Mouse (Mus musculus): Measurements from ENCODE around the gene a. TPM values are rescaled to one million over a fixed set of nuclear protein-coding genes. Genes with fewer than 3 reads are reported as not detected.
A peak's percentile ranks its signal among the peaks of the same experiment; 100 is the strongest.

The a gene
- polyA plus RNA-seq, 1 experiment from 2014 or later = 0.35 TPM

GRCm38 (mm10) chr2:155039956-155040355 is 248.8 kb downstream of the a start:
- H3K4me3 ChIP-seq (ENCODE audit: low read length) = no peak overlapping the region
- ATAC-seq (ENCODE audit: low FRiP score, low TSS enrichment) = no peak
- H3K27me3 ChIP-seq (ENCODE audit: insufficient read depth, low read length) = no peaks in the 10 kb centered on the region
- no peaks in the 10 kb centered on the region for H3K9me3 ChIP-seq (ENCODE audit: low read length)
- H3K4me1 ChIP-seq (ENCODE audit: insufficient read depth, low read length) = peaks cover 15% of the 10 kb centered on the region
- no peak overlapping the region for H3K4me2 ChIP-seq (replicated peaks; ENCODE audit: low read depth, low read length)
- H3K9ac ChIP-seq (replicated peaks; ENCODE audit: low read length) = no peak overlapping the region
- no peaks in the 10 kb centered on the region for H3K36me3 ChIP-seq (ENCODE audit: insufficient read depth, low read length)
- 57% methylated on average over 4 of the region's 4 CpGs for WGBS
- H3K27ac ChIP-seq (ENCODE audit: low read length) = no peak overlapping the region

- no peak for ATAC-seq (ENCODE audit: low FRiP score, low TSS enrichment)
- WGBS = 71% methylated on average over 3 of the region's 3 CpGs
- no peaks in the 10 kb centered on the region for H3K27me3 ChIP-seq (ENCODE audit: insufficient read depth, low read length)
These were observed 253.3 kb downstream of the a start for GRCm38 (mm10) chr2:155044542-155044941.

GRCm38 (mm10) chr2:155045075-155045474 is 253.9 kb downstream of the a start:
- Histone ChIP-seq H3K4me3 (ENCODE audit: low read length) (no peak overlapping the region), H3K27ac (ENCODE audit: low read length) (no peak overlapping the region), H3K27me3 (ENCODE audit: insufficient read depth, low read length) (no peaks in the 10 kb centered on the region), H3K36me3 (ENCODE audit: insufficient read depth, low read length) (no peaks in the 10 kb centered on the region), H3K9me3 (ENCODE audit: low read length) (no peaks in the 10 kb centered on the region), H3K4me1 (ENCODE audit: insufficient read depth, low read length) (peaks cover 6% of the 10 kb centered on the region), H3K4me2 (replicated peaks; ENCODE audit: low read depth, low read length) (no peak overlapping the region), H3K9ac (replicated peaks; ENCODE audit: low read length) (no peak overlapping the region)
- WGBS = 74% methylated on average over 3 of the region's 3 CpGs
- ATAC-seq (ENCODE audit: low FRiP score, low TSS enrichment) = no peak

More at GRCm38 (mm10) chr2:155044542-155044941, 253.3 kb downstream of the a start:
- Histone ChIP-seq H3K9ac (replicated peaks; ENCODE audit: low read length) (no peak overlapping the region), H3K4me2 (replicated peaks; ENCODE audit: low read depth, low read length) (no peak overlapping the region), H3K36me3 (ENCODE audit: insufficient read depth, low read length) (no peaks in the 10 kb centered on the region), H3K9me3 (ENCODE audit: low read length) (no peaks in the 10 kb centered on the region), H3K4me1 (ENCODE audit: insufficient read depth, low read length) (0 out of 2 replicates have a peak, but pooled peaks cover 4% of the 10 kb centered on the region), H3K4me3 (ENCODE audit: low read length) (no peak overlapping the region), H3K27ac (ENCODE audit: low read length) (no peak overlapping the region)

GRCm38 (mm10) chr2:155046803-155047202 is 255.6 kb downstream of the a start:
- no peaks in the 10 kb centered on the region for H3K9me3 ChIP-seq (ENCODE audit: low read length)
- no peaks in the 10 kb centered on the region for H3K36me3 ChIP-seq (ENCODE audit: insufficient read depth, low read length)
- 86% methylated on average over 2 of the region's 2 CpGs for WGBS
- peaks cover 11% of the 10 kb centered on the region for H3K4me1 ChIP-seq (ENCODE audit: insufficient read depth, low read length)
- H3K27ac ChIP-seq (ENCODE audit: low read length) = no peak overlapping the region
- H3K27me3 ChIP-seq (ENCODE audit: insufficient read depth, low read length) = no peaks in the 10 kb centered on the region
- ATAC-seq (ENCODE audit: low FRiP score, low TSS enrichment) = no peak
- no peak overlapping the region for H3K4me2 ChIP-seq (replicated peaks; ENCODE audit: low read depth, low read length)
- H3K9ac ChIP-seq (replicated peaks; ENCODE audit: low read length) = no peak overlapping the region
- no peak overlapping the region for H3K4me3 ChIP-seq (ENCODE audit: low read length)

- Histone ChIP-seq H3K4me2 (replicated peaks; ENCODE audit: low read depth, low read length) (no peak overlapping the region), H3K9me3 (ENCODE audit: low read length) (no peaks in the 10 kb centered on the region), H3K4me1 (ENCODE audit: insufficient read depth, low read length) (peaks cover 13% of the 10 kb centered on the region), H3K27ac (ENCODE audit: low read length) (no peak overlapping the region), H3K4me3 (ENCODE audit: low read length) (no peak overlapping the region), H3K36me3 (ENCODE audit: insufficient read depth, low read length) (no peaks in the 10 kb centered on the region), H3K27me3 (ENCODE audit: insufficient read depth, low read length) (no peaks in the 10 kb centered on the region), H3K9ac (replicated peaks; ENCODE audit: low read length) (0 out of 2 replicates have a peak overlapping the region, but pooled peaks have one; percentile 8)
- no peak for ATAC-seq (ENCODE audit: low FRiP score, low TSS enrichment)
- WGBS = 64% methylated on average over 7 of the region's 7 CpGs
These were observed 256.4 kb downstream of the a start for GRCm38 (mm10) chr2:155047452-155048178.

- peak overlapping the region; percentile 66 for H3K4me2 ChIP-seq (replicated peaks; ENCODE audit: low read depth, low read length)
- H3K27ac ChIP-seq (ENCODE audit: low read length) = peak overlapping the region; percentile 71
- peak overlapping the region; percentile 75 for H3K9ac ChIP-seq (replicated peaks; ENCODE audit: low read length)
- no peaks in the 10 kb centered on the region for H3K27me3 ChIP-seq (ENCODE audit: insufficient read depth, low read length)
- peaks cover 13% of the 10 kb centered on the region for H3K4me1 ChIP-seq (ENCODE audit: insufficient read depth, low read length)
- WGBS = 21% methylated on average over 5 of the region's 5 CpGs
- peak overlapping the region; percentile 67 for H3K4me3 ChIP-seq (ENCODE audit: low read length)
- no peaks in the 10 kb centered on the region for H3K36me3 ChIP-seq (ENCODE audit: insufficient read depth, low read length)
- H3K9me3 ChIP-seq (ENCODE audit: low read length) = no peaks in the 10 kb centered on the region
- peak; percentile 24; the same call in 1 of the 2 replicates for ATAC-seq (ENCODE audit: low FRiP score, low TSS enrichment)
These were observed 258.9 kb downstream of the a start for GRCm38 (mm10) chr2:155050108-155050503.

- peak; percentile 96 for ATAC-seq (ENCODE audit: low FRiP score, low TSS enrichment)
- Histone ChIP-seq H3K36me3 (ENCODE audit: insufficient read depth, low read length) (no peaks in the 10 kb centered on the region), H3K9ac (replicated peaks; ENCODE audit: low read length) (peak overlapping the region; percentile 75), H3K4me1 (ENCODE audit: insufficient read depth, low read length) (peaks cover 13% of the 10 kb centered on the region), H3K9me3 (ENCODE audit: low read length) (no peaks in the 10 kb centered on the region), H3K27ac (ENCODE audit: low read length) (peak overlapping the region; percentile 71), H3K4me2 (replicated peaks; ENCODE audit: low read depth, low read length) (peak overlapping the region; percentile 66), H3K27me3 (ENCODE audit: insufficient read depth, low read length) (no peaks in the 10 kb centered on the region), H3K4me3 (ENCODE audit: low read length) (peak overlapping the region; percentile 67)
- WGBS = under 1% methylated on average over 45 of the region's 45 CpGs
These were observed 259.5 kb downstream of the a start for GRCm38 (mm10) chr2:155050504-155051236.

GRCm38 (mm10) chr2:155051622-155052351 is 260.6 kb downstream of the a start:
- Histone ChIP-seq H3K9ac (replicated peaks; ENCODE audit: low read length) (peak overlapping the region; percentile 55), H3K4me3 (ENCODE audit: low read length) (peak overlapping the region; percentile 67), H3K27ac (ENCODE audit: low read length) (peak overlapping the region; percentile 71), H3K27me3 (ENCODE audit: insufficient read depth, low read length) (no peaks in the 10 kb centered on the region), H3K36me3 (ENCODE audit: insufficient read depth, low read length) (no peaks in the 10 kb centered on the region), H3K9me3 (ENCODE audit: low read length) (no peaks in the 10 kb centered on the region), H3K4me1 (ENCODE audit: insufficient read depth, low read length) (peaks cover 13% of the 10 kb centered on the region), H3K4me2 (replicated peaks; ENCODE audit: low read depth, low read length) (peak overlapping the region; percentile 66)
- ATAC-seq (ENCODE audit: low FRiP score, low TSS enrichment) = no peak
- whole genome bisulfite sequencing = 22% methylated on average over 9 of the region's 9 CpGs

- Histone ChIP-seq H3K36me3 (ENCODE audit: insufficient read depth, low read length) (no peaks in the 10 kb centered on the region), H3K9me3 (ENCODE audit: low read length) (no peaks in the 10 kb centered on the region), H3K4me2 (replicated peaks; ENCODE audit: low read depth, low read length) (no peak overlapping the region), H3K4me3 (ENCODE audit: low read length) (no peak overlapping the region), H3K27ac (ENCODE audit: low read length) (no peak overlapping the region), H3K4me1 (ENCODE audit: insufficient read depth, low read length) (peaks cover 13% of the 10 kb centered on the region), H3K27me3 (ENCODE audit: insufficient read depth, low read length) (no peaks in the 10 kb centered on the region), H3K9ac (replicated peaks; ENCODE audit: low read length) (no peak overlapping the region)
- ATAC-seq (ENCODE audit: low FRiP score, low TSS enrichment) = no peak
- 89% methylated on average over 2 of the region's 2 CpGs for WGBS
These were observed 261.5 kb downstream of the a start for GRCm38 (mm10) chr2:155052681-155053080.

Measured in kidney, embryonic 16.5 days (tissue).